Mouse (Mus musculus): ENCODE measurements at regions not wholly inside any gene's neighbourhood (a gene's known extent, or its start where the extent isn't known, plus 50 kb on each side); places are given as distances from the start of the nearest gene placed in this dataset.

DNA sequence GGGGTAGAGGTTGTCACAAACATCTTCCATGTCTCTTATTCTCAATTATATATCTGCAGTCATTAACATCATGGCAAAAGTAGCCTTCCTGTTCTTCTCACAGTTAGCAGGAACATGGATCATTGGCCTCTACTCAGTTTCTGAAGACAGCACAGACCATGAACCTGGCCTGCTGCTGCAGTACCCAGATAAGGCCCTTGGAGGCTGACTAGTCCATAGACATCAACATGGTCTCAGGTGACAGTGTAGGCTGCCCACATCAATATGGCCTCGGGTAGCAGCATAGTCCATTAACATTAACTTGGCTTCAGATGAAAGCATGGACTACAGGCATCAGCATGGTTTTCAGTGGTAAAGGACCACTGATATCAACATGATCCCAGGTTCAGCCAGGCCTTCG lies 95.9 kb upstream of the Tmtc4 start:
- DNase-seq: no peak

DNA sequence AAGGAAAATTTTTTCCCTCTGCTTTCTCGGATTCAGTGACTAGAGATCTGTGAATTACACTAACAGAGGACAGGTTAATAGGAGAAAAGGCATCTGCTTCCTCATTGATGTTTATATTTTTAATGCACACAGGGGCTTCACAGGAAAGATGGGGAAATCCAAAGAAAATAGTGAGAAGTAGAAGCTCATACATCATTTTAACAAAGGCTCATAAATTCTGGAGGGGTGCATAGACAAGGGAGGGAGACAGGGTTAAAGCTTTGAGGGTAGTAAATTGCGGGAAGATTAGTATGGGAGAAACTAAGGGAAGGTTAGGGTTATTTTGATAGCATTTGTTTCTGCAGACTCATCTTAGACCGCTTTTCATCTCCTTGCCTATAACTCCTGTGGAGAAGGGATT lies 95.0 kb upstream of the Tmtc4 start:
- DNase-seq: no peak

- DNase-seq: no peak
Observed at GRCm38 (mm10) chr14:123066344-123066743, 82.5 kb upstream of the Tmtc4 start.

DNA sequence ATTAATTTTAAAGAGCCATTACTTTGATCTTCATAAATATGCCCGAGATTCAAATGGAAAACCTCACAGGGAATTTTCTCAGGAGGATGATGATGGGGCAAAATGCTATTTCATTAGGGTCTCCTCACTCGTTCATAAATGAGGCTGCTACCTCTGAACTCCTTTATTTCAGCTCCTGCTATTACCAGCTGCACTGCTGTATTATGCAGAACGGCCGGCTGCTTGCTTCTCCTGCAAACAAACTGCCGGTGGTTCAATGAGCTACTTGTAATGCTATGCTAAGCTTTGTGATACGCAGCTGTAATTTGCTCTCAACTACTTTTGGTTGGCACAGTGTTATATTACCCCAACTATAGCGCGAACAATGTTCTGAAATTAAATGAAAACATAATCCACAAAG lies 81.7 kb upstream of the Tmtc4 start:
- no peak for DNase-seq

DNA sequence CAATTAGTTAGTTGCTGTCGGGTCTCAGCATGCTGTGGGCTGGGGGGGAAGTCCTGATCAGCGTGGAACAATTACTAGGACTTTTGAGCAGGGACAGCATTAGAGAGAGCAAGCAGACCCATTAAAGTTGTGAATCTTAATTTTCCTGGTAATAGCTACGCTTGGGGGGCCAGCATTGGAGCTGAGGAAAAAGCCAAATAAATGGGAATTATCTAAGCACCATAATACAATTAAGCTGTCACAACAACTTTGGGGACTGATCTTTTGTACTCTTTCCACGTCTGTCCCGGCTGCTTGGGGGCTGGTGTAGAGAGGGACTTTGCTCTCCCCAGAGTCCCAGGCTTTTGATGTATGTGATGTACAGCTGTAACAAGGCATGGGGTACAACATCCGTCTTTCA lies 81.3 kb upstream of the Tmtc4 start:
- DNase-seq: no peak

DNA sequence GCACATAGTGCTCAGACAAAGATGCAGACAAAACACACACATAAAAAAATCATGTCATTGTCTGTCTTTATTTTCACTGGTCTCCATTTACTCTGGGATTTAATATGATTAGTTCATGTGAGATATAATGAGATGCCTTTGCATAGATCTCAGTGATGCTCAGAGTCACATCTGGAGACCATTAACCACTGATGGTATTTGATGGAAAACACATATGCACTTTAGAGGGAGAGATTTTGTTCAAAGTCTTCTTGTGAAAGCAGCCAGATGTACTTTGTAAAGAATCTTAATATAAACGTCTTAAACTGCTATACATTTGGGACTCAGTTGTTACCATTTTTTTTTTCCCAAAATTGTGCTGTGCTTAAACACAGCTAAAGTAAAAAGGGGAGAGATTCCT lies 79.1 kb upstream of the Tmtc4 start:
- DNase-seq: no peak

DNA sequence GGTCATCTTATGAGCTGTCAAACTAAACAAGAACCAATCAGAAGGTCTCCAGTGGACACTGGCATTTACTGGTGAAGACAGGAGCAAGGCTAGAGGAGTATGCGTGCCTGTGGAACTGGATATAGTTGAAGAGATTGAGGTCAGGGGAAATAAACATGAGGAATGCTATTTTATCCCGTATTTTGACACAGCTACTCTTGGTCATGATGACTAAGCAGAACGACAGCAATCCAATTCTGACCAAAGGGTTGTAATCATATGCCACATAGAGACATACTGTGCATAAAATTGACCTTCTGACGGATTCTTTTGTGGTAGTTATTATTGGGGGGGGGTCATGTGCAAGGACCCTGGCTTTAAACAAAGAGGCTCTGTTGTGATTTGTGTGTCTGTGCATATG lies 73.1 kb upstream of the Tmtc4 start:
- no peak for DNase-seq

GRCm38 (mm10) chr14:123048451-123048850 lies 64.6 kb upstream of the Tmtc4 start:
- no peak for DNase-seq

- DNase-seq: no peak
Observed at GRCm38 (mm10) chr14:123040046-123040445, 56.2 kb upstream of the Tmtc4 start.

DNA sequence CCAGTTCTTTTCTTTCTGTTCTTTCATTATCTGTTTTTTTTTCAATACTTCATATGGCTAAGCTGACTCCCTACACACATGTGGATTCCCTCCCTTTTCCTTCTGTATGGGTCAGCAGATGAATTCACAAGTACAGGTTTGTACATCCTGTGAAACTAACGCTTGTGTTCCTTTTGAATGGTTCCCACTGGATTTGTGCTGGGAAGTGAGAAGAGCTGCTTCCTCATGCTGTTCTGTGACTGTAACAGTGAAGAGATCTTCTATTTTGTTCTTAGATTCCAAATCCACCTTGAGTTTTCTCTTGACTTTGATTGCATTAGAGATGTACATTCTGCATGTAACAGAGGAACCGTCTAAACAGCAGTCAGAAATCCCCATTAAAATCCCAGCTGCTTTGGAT lies 53.6 kb upstream of the Tmtc4 start:
- DNase-seq: no peak
